Mouse (Mus musculus): ENCODE data around the gene Timp3. TPM values are rescaled to one million over a fixed set of nuclear protein-coding genes. Genes with fewer than 3 reads are reported as not detected.

Gene Timp3
- polyA plus RNA-seq, 1 experiment from 2014 or later: 91.0 TPM

GRCm38 (mm10) chr10:86336506-86336905, 36.3 kb downstream of the Timp3 start:
- Histone ChIP-seq H3K27me3 (ENCODE audit: control insufficient read depth, insufficient read depth, low read length) (no peaks in the 10 kb centered on the region), H3K4me1 (ENCODE audit: control insufficient read depth in 2 of 2, insufficient read depth in 2 of 2, low read length in 2 of 2) (peaks cover 55 to 83% of the 10 kb centered on the region in 2 experiments), H3K27ac (replicated peaks in 1 of 2; ENCODE audit: control insufficient read depth in 1 of 2, insufficient read depth in 1 of 2, low read depth in 2 of 2, low read length in 2 of 2) (0 out of 4 replicates have a peak overlapping the region, but pooled peaks of 1 of the 2 experiments have one; percentile 33), H3K4me3 (ENCODE audit: control insufficient read depth in 1 of 2, insufficient read depth in 1 of 2, low read depth in 1 of 2, low read length in 2 of 2) (no peak overlapping the region), H3K4me2 (ENCODE audit: low read length) (no peak overlapping the region), H3K9ac (ENCODE audit: low read length) (no peak overlapping the region), H3K36me3 (ENCODE audit: control insufficient read depth, insufficient read depth, low read length) (peaks cover 3% of the 10 kb centered on the region; the same call in 1 of the 2 replicates), H3K9me3 (ENCODE audit: control insufficient read depth, low read length) (no peaks in the 10 kb centered on the region)
- WGBS: 52% methylated on average over 1 of the region's 1 CpGs
- ATAC-seq (ENCODE audit: insufficient number of reproducible peaks, insufficient read depth, low FRiP score, low read depth): no peak

DNA sequence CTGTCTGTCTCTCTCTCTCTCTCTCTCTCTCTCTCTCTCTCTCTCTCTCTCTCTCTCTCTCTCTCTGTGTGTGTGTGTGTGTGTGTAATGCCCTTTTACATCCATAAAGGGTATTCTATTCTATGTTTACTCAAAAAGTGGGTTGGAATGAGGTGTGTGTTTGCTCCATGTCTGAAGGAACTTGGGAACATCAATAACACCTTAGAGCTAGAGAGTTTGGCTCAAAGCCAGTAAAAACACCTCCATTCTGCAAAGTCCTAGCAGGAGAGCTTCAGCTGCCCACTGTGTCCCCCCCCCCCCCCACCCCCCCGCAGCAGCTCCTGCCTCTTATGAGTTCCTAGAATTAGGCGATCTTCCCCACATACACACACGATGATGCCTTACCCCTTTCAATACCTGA, 37.1 kb downstream of the Timp3 start:
- peaks cover 56 to 83% of the 10 kb centered on the region in 2 experiments for H3K4me1 ChIP-seq (ENCODE audit: control insufficient read depth in 2 of 2, insufficient read depth in 2 of 2, low read length in 2 of 2)
- no peak for ATAC-seq (ENCODE audit: insufficient number of reproducible peaks, insufficient read depth, low FRiP score, low read depth)
- 0 out of 4 replicates have a peak overlapping the region, but pooled peaks of 1 of the 2 experiments have one; percentile 33 for H3K27ac ChIP-seq (replicated peaks in 1 of 2; ENCODE audit: control insufficient read depth in 1 of 2, insufficient read depth in 1 of 2, low read depth in 2 of 2, low read length in 2 of 2)
- H3K4me3 ChIP-seq (ENCODE audit: control insufficient read depth in 1 of 2, insufficient read depth in 1 of 2, low read depth in 1 of 2, low read length in 2 of 2): no peak overlapping the region
- H3K9me3 ChIP-seq (ENCODE audit: control insufficient read depth, low read length): no peaks in the 10 kb centered on the region
- H3K36me3 ChIP-seq (ENCODE audit: control insufficient read depth, insufficient read depth, low read length): peaks cover 3% of the 10 kb centered on the region; the same call in 1 of the 2 replicates
- no peak overlapping the region for H3K9ac ChIP-seq (ENCODE audit: low read length)
- WGBS: 32% methylated on average over 3 of the region's 3 CpGs
- no peak overlapping the region for H3K4me2 ChIP-seq (ENCODE audit: low read length)
- no peaks in the 10 kb centered on the region for H3K27me3 ChIP-seq (ENCODE audit: control insufficient read depth, insufficient read depth, low read length)

DNA sequence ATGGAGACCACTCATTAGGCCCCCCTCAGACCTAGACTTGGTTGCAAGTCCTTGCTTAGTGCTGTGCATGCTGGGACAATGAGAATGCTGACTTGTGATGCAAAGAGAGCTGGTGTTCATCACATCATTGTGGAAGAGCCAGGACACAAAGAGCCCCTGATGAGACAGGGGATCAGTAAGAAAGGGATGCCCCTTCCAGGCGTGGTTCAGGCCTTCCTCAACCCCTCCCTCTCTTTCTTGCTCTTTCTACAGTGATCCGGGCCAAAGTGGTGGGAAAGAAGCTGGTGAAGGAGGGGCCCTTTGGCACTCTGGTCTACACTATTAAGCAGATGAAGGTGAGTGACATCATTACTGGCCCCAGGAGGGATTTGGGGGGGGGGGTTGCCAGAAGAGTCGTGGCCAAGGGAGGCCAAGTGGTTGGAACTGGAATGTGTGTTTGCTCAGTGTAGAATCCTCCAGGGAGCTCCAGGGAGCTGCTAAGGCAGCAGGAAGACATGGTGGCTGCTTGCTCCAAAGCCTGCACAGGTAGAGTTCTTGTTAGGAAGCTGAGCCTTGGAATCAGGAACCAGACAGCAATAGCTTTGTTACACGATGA, 38.0 kb downstream of the Timp3 start:
- peaks cover 3% of the 10 kb centered on the region for H3K36me3 ChIP-seq (ENCODE audit: control insufficient read depth, insufficient read depth, low read length)
- no peak overlapping the region for H3K27ac ChIP-seq (replicated peaks in 1 of 2; ENCODE audit: control insufficient read depth in 1 of 2, insufficient read depth in 1 of 2, low read depth in 2 of 2, low read length in 2 of 2)
- 75% methylated on average over 4 of the region's 4 CpGs for WGBS
- no peak for ATAC-seq (ENCODE audit: insufficient number of reproducible peaks, insufficient read depth, low FRiP score, low read depth)
- no peaks in the 10 kb centered on the region for H3K27me3 ChIP-seq (ENCODE audit: control insufficient read depth, insufficient read depth, low read length)
- no peak overlapping the region for H3K4me3 ChIP-seq (ENCODE audit: control insufficient read depth in 1 of 2, insufficient read depth in 1 of 2, low read depth in 1 of 2, low read length in 2 of 2)
- peaks cover 55 to 83% of the 10 kb centered on the region in 2 experiments for H3K4me1 ChIP-seq (ENCODE audit: control insufficient read depth in 2 of 2, insufficient read depth in 2 of 2, low read length in 2 of 2)
- no peak overlapping the region for H3K4me2 ChIP-seq (ENCODE audit: low read length)
- no peak overlapping the region for H3K9ac ChIP-seq (ENCODE audit: low read length)
- H3K9me3 ChIP-seq (ENCODE audit: control insufficient read depth, low read length): no peaks in the 10 kb centered on the region

DNA sequence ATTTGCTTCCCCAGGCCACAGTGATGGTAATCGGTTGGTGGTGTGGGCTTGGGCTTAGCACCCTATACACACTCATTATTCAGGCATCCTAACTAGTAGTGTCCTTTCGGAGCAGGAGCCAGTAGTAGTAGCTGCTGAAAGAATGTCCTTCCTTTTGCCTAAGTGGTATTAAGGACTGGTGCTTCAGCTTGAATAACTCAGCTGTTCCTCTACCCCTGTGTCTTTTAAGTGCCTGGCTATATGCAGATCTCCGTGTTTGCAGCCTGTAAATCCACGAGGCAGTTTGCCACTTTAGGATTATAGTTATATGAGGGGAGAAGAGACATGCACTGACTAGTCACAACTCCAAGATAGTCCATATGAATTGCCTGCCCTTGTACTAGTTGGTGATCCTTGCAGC, 38.9 kb downstream of the Timp3 start:
- peak overlapping the region; percentile 18; the same call in 1 of the 2 replicates for H3K9ac ChIP-seq (ENCODE audit: low read length)
- H3K27me3 ChIP-seq (ENCODE audit: control insufficient read depth, insufficient read depth, low read length): no peaks in the 10 kb centered on the region
- H3K36me3 ChIP-seq (ENCODE audit: control insufficient read depth, insufficient read depth, low read length): peaks cover 9% of the 10 kb centered on the region
- 48% methylated on average over 4 of the region's 4 CpGs for WGBS
- H3K9me3 ChIP-seq (ENCODE audit: control insufficient read depth, low read length): no peaks in the 10 kb centered on the region
- peaks cover 58 to 90% of the 10 kb centered on the region in 2 experiments for H3K4me1 ChIP-seq (ENCODE audit: control insufficient read depth in 2 of 2, insufficient read depth in 2 of 2, low read length in 2 of 2)
- no peak overlapping the region for H3K4me2 ChIP-seq (ENCODE audit: low read length)
- peak overlapping the region; percentile 86 to 87 for H3K27ac ChIP-seq (replicated peaks in 1 of 2; ENCODE audit: control insufficient read depth in 1 of 2, insufficient read depth in 1 of 2, low read depth in 2 of 2, low read length in 2 of 2)
- H3K4me3 ChIP-seq (ENCODE audit: control insufficient read depth in 1 of 2, insufficient read depth in 1 of 2, low read depth in 1 of 2, low read length in 2 of 2): no peak overlapping the region
- ATAC-seq (ENCODE audit: insufficient number of reproducible peaks, insufficient read depth, low FRiP score, low read depth): no peak

DNA sequence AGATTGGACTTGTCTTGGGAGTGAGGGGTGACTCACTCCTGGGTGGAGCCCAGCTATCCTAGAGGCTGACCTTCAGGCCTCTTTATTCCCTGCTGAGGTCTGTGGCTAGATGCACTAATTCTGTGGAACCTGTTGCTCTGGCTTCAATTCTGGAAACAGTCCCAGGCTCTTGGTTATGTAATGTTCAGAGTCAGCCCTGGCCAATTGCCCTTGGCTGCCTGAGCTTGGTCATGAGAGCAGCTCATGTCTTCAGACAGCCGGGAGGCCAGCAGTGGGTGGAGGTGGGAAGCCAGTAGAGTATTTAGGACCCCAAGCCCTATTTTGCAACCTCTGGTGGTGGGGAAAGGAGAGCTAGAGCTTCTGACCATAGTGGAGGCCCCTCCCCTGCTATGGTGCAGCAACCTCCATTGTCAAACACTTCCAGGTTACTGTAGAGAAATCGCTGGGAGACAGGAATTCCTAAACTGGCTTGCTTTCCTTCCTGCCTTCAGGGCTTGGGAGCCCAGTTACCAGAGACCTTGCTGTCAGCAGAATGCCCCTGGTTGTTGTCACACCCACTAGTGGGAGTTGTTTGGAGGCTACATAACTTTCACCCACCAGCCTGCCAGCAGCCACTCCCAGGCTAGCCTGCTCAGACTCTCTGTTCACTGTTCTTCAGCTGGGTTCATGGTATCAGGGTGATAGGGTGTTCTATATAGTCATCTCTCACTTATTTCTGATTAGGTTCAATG, 39.6 kb downstream of the Timp3 start:
- Histone ChIP-seq H3K9ac (ENCODE audit: low read length) (peak overlapping the region; percentile 1; the same call in 1 of the 2 replicates), H3K27me3 (ENCODE audit: control insufficient read depth, insufficient read depth, low read length) (no peaks in the 10 kb centered on the region), H3K4me2 (ENCODE audit: low read length) (peak overlapping the region; percentile 7), H3K36me3 (ENCODE audit: control insufficient read depth, insufficient read depth, low read length) (peaks cover 16% of the 10 kb centered on the region), H3K4me3 (ENCODE audit: control insufficient read depth in 1 of 2, insufficient read depth in 1 of 2, low read depth in 1 of 2, low read length in 2 of 2) (no peak overlapping the region), H3K4me1 (ENCODE audit: control insufficient read depth in 2 of 2, insufficient read depth in 2 of 2, low read length in 2 of 2) (peaks cover 56 to 86% of the 10 kb centered on the region in 2 experiments), H3K9me3 (ENCODE audit: control insufficient read depth, low read length) (no peaks in the 10 kb centered on the region), H3K27ac (replicated peaks in 1 of 2; ENCODE audit: control insufficient read depth in 1 of 2, insufficient read depth in 1 of 2, low read depth in 2 of 2, low read length in 2 of 2) (peak overlapping the region; percentile 86 to 87)
- ATAC-seq (ENCODE audit: insufficient number of reproducible peaks, insufficient read depth, low FRiP score, low read depth): peak; percentile 45
- 21% methylated on average over 2 of the region's 2 CpGs for WGBS

GRCm38 (mm10) chr10:86340421-86340820, 40.2 kb downstream of the Timp3 start:
- ATAC-seq (ENCODE audit: insufficient number of reproducible peaks, insufficient read depth, low FRiP score, low read depth): no peak
- Histone ChIP-seq H3K4me1 (ENCODE audit: control insufficient read depth in 2 of 2, insufficient read depth in 2 of 2, low read length in 2 of 2) (peaks cover 56 to 83% of the 10 kb centered on the region in 2 experiments), H3K36me3 (ENCODE audit: control insufficient read depth, insufficient read depth, low read length) (peaks cover 22% of the 10 kb centered on the region), H3K9me3 (ENCODE audit: control insufficient read depth, low read length) (no peaks in the 10 kb centered on the region), H3K4me3 (ENCODE audit: control insufficient read depth in 1 of 2, insufficient read depth in 1 of 2, low read depth in 1 of 2, low read length in 2 of 2) (no peak overlapping the region), H3K9ac (ENCODE audit: low read length) (no peak overlapping the region), H3K27me3 (ENCODE audit: control insufficient read depth, insufficient read depth, low read length) (no peaks in the 10 kb centered on the region), H3K27ac (replicated peaks in 1 of 2; ENCODE audit: control insufficient read depth in 1 of 2, insufficient read depth in 1 of 2, low read depth in 2 of 2, low read length in 2 of 2) (peak overlapping the region; percentile 86 to 87), H3K4me2 (ENCODE audit: low read length) (no peak overlapping the region)
- 84% methylated on average over 7 of the region's 7 CpGs for WGBS

DNA sequence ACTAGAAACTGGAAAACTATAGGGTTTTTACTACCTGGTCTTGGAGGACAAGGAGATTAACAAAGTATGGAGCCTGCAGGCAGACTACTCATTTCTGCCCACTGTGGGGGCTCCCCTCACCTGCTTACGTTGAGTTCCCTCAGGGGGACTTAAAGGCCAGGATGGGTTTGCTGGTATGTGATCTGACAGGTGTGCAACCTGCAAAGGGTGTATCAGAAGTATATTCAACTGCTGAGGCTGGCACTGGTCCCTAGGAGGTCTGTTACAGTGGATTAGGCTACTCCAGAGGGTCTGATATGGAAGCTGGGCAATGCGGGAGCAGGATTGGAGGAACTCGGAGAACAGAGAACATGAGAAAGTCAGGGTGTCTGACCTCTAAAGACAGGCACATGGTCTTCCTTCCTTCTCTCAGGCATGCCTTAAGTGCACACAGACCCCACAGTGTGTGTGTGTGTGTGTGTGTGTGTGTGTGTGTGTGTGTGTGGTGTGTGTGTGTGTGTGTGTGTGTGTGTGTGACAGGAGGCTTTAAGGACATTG, 40.9 kb downstream of the Timp3 start:
- no peak overlapping the region for H3K4me2 ChIP-seq (ENCODE audit: low read length)
- no peak for ATAC-seq (ENCODE audit: insufficient number of reproducible peaks, insufficient read depth, low FRiP score, low read depth)
- H3K27ac ChIP-seq (replicated peaks in 1 of 2; ENCODE audit: control insufficient read depth in 1 of 2, insufficient read depth in 1 of 2, low read depth in 2 of 2, low read length in 2 of 2): peak overlapping the region; percentile 17 to 39; a peak in 3 of 4 replicates

More for the DNA sequence above, 40.9 kb downstream of the Timp3 start:
- H3K9me3 ChIP-seq (ENCODE audit: control insufficient read depth, low read length): no peaks in the 10 kb centered on the region
- H3K9ac ChIP-seq (ENCODE audit: low read length): no peak overlapping the region
- no peaks in the 10 kb centered on the region for H3K27me3 ChIP-seq (ENCODE audit: control insufficient read depth, insufficient read depth, low read length)
- H3K36me3 ChIP-seq (ENCODE audit: control insufficient read depth, insufficient read depth, low read length): peaks cover 28% of the 10 kb centered on the region
- WGBS: 52% methylated on average over 3 of the region's 3 CpGs
- peaks cover 56 to 77% of the 10 kb centered on the region in 2 experiments for H3K4me1 ChIP-seq (ENCODE audit: control insufficient read depth in 2 of 2, insufficient read depth in 2 of 2, low read length in 2 of 2)
- H3K4me3 ChIP-seq (ENCODE audit: control insufficient read depth in 1 of 2, insufficient read depth in 1 of 2, low read depth in 1 of 2, low read length in 2 of 2): no peak overlapping the region

Measured in heart, embryonic 14.5 days (tissue).